Mouse (Mus musculus): ENCODE measurements around the gene Epha6.

- TF ChIP-seq CTCF (IDR thresholded peaks at IDR 0.05; ENCODE audit: borderline replicate concordance, insufficient read depth, low read depth, low read length) (no peak), POLR2A (IDR thresholded peaks at IDR 0.05; ENCODE audit: borderline replicate concordance, insufficient read depth, low read length) (no peak)
Measured at GRCm38 (mm10) chr16:59715524-59715923, 889.8 kb downstream of the Epha6 start.
